In the genomic region with DNA sequence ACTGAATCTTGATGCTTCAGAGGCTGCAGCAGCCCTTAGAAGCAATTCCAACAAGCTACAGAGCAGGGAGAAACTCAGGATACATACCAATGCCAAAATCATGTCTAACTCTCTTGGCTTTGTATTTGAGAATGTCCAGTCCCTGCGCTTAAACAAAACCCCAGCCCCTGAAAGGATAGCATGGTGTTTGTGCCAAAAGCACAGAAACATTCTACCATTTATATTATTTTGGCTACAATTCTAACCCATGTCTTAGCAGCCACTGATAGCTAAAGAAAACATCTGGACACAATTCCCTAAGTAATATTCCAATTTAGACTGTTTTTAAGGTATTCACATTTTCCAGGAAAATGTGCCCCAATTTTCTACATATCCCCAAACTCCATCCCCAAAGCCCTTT, we compare ENCODE assay signal across 16 mouse cellular contexts.
DNase-seq lines count a peak whose midpoint lies in the region; ATAC-seq and TF ChIP-seq lines count a peak whose summit lies in the region.
"Had no signal": no experiment of that assay in that cellular context is flagged by ENCODE, and none has a peak within 500 bp of the region (broad histone marks: within the 10 kb centered on the region; RNA-seq: fewer than 3 reads in every experiment).

No protein-coding gene starts in this region.

- no peak for DNase-seq in heart, postnatal 25 days (ENCODE audit: low spot score)
- no peak for DNase-seq in limb, embryonic 10.5 days (ENCODE audit: low spot score)
- DNase-seq in left cerebral cortex, postnatal 4 days = no peak
- DNase-seq: adrenal gland, postnatal 25 days; cerebellum, adult 2 months; heart, postnatal 36 days; liver; lung, adult 2 months; right cerebral cortex, adult 18-20 months had no signal

- no peak for TF ChIP-seq CTCF in embryonic fibroblast, embryonic 13.5 days (IDR thresholded peaks at IDR 0.05; ENCODE audit: borderline replicate concordance, insufficient read depth, low read length)

- no peaks in the 10 kb centered on the region for H3K9me3 ChIP-seq in heart, embryonic 16.5 days (replicated peaks; ENCODE audit: control insufficient read depth, low read length)
- no peaks in the 10 kb centered on the region for H3K9me3 ChIP-seq in limb, embryonic 13.5 days
- no peaks in the 10 kb centered on the region for H3K9me3 ChIP-seq in limb, embryonic 10.5 days (replicated peaks)
- no peaks in the 10 kb centered on the region for H3K9me3 ChIP-seq in stomach, embryonic 15.5 days
- H3K9me3 ChIP-seq: forebrain, embryonic 10.5 days; kidney, embryonic 15.5 days had no signal

- peak overlapping the region; percentile 55 for H3K27ac ChIP-seq in heart, embryonic 16.5 days (ENCODE audit: low read length)
- H3K27ac ChIP-seq in limb, embryonic 13.5 days = peak overlapping the region; percentile 28; the same call in 1 of the 2 replicates
- H3K27ac ChIP-seq in limb, embryonic 10.5 days = no peak overlapping the region
- H3K27ac ChIP-seq in embryonic fibroblast, embryonic 13.5 days (ENCODE audit: insufficient read depth, low read length) = peak overlapping the region; percentile 51; the same call in 1 of the 2 replicates
- peak overlapping the region; percentile 83 for H3K27ac ChIP-seq in stomach, embryonic 15.5 days
- H3K27ac ChIP-seq: forebrain, embryonic 10.5 days; kidney, embryonic 15.5 days had no signal

- no peak overlapping the region for H3K4me3 ChIP-seq in heart, embryonic 16.5 days (ENCODE audit: low read length)
- no peak overlapping the region for H3K4me3 ChIP-seq in limb, embryonic 13.5 days
- H3K4me3 ChIP-seq in limb, embryonic 10.5 days = no peak overlapping the region
- H3K4me3 ChIP-seq in embryonic fibroblast, embryonic 13.5 days (ENCODE audit: insufficient read depth, low read length) = no peak overlapping the region
- no peak overlapping the region for H3K4me3 ChIP-seq in stomach, embryonic 15.5 days (replicated peaks)
- H3K4me3 ChIP-seq: forebrain, embryonic 10.5 days; kidney, embryonic 15.5 days had no signal

- H3K9ac ChIP-seq in heart, embryonic 16.5 days (ENCODE audit: low read length) = no peak overlapping the region
- H3K9ac ChIP-seq in limb, embryonic 13.5 days = no peak overlapping the region
- H3K9ac ChIP-seq in stomach, embryonic 15.5 days = no peak overlapping the region
- H3K9ac ChIP-seq: kidney, embryonic 15.5 days had no signal

- 0 out of 2 replicates have a peak, but pooled peaks cover 2% of the 10 kb centered on the region for H3K4me1 ChIP-seq in heart, embryonic 16.5 days (ENCODE audit: control insufficient read depth, insufficient read depth, low read length)
- H3K4me1 ChIP-seq in limb, embryonic 13.5 days = no peaks in the 10 kb centered on the region
- no peaks in the 10 kb centered on the region for H3K4me1 ChIP-seq in limb, embryonic 10.5 days
- H3K4me1 ChIP-seq in embryonic fibroblast, embryonic 13.5 days (ENCODE audit: control insufficient read depth, insufficient read depth, low read length) = peaks cover 9% of the 10 kb centered on the region
- peaks cover 15% of the 10 kb centered on the region for H3K4me1 ChIP-seq in stomach, embryonic 15.5 days

- TF ChIP-seq POLR2A in embryonic fibroblast, embryonic 13.5 days (IDR thresholded peaks at IDR 0.05; ENCODE audit: low read depth, low read length) = no peak

- 58% methylated on average over 1 of the region's 1 CpGs for WGBS in heart, embryonic 16.5 days
- 66% methylated on average over 1 of the region's 1 CpGs for WGBS in limb, embryonic 13.5 days
- 100% methylated on average over 1 of the region's 1 CpGs for WGBS in limb, embryonic 10.5 days
- WGBS in stomach, embryonic 15.5 days = 53% methylated on average over 1 of the region's 1 CpGs

- H3K36me3 ChIP-seq in heart, embryonic 16.5 days (ENCODE audit: control insufficient read depth, insufficient read depth) = no peaks in the 10 kb centered on the region
- no peaks in the 10 kb centered on the region for H3K36me3 ChIP-seq in limb, embryonic 13.5 days
- no peaks in the 10 kb centered on the region for H3K36me3 ChIP-seq in limb, embryonic 10.5 days
- H3K36me3 ChIP-seq in stomach, embryonic 15.5 days = no peaks in the 10 kb centered on the region
- H3K36me3 ChIP-seq: forebrain, embryonic 10.5 days; kidney, embryonic 15.5 days had no signal

- no peaks in the 10 kb centered on the region for H3K27me3 ChIP-seq in heart, embryonic 16.5 days (ENCODE audit: control insufficient read depth, insufficient read depth, low read length)
- H3K27me3 ChIP-seq in limb, embryonic 13.5 days = no peaks in the 10 kb centered on the region
- H3K27me3 ChIP-seq in limb, embryonic 10.5 days (ENCODE audit: low read depth, poor library complexity, severe bottlenecking) = no peaks in the 10 kb centered on the region
- no peaks in the 10 kb centered on the region for H3K27me3 ChIP-seq in stomach, embryonic 15.5 days (replicated peaks)
- H3K27me3 ChIP-seq: kidney, embryonic 15.5 days had no signal

- intact Hi-C loops in heart, postnatal 25 days (cut with DNase I) = no loop called here
- intact Hi-C loops in left cerebral cortex, postnatal 4 days (cut with DNase I) = no loop called here

- ATAC-seq in heart, embryonic 16.5 days (replicated peaks; ENCODE audit: extremely low read depth, insufficient read depth, low FRiP score) = peak; percentile 63
- no peak for ATAC-seq in limb, embryonic 13.5 days (ENCODE audit: low FRiP score, low read depth)
- ATAC-seq in stomach, embryonic 15.5 days (ENCODE audit: insufficient read depth, low FRiP score, low read depth) = peak; percentile 75
- ATAC-seq: Patski had no signal

- no peak overlapping the region for H3K4me2 ChIP-seq in heart, embryonic 16.5 days (ENCODE audit: low read depth, low read length)
- no peak overlapping the region for H3K4me2 ChIP-seq in limb, embryonic 13.5 days (replicated peaks)
- H3K4me2 ChIP-seq in stomach, embryonic 15.5 days = no peak overlapping the region
- H3K4me2 ChIP-seq: kidney, embryonic 15.5 days had no signal
